Mouse (Mus musculus) gastrocnemius, adult 2 months (tissue): ENCODE measurements at regions not wholly inside any gene's neighbourhood (a gene's known extent, or its start where the extent isn't known, plus 50 kb on each side); places are given as distances from the start of the nearest gene placed in this dataset. TPM values are rescaled to one million over a fixed set of nuclear protein-coding genes. Genes with fewer than 3 reads are reported as not detected.

Experiments
- DNase-seq: peaks from one replicate; pipeline ENCODE4 v3.0.0; 2022
- H3K27ac ChIP-seq: fragments of 200-600 bp; 2 replicates; pipeline ENCODE4 v1.8.1; 2022; ENCODE audit warnings: mild to moderate bottlenecking
- H3K4me3 ChIP-seq: fragments of 200-600 bp; 2 replicates; pipeline ENCODE4 v1.8.1; 2022; ENCODE audit warnings: mild to moderate bottlenecking, moderate library complexity
- CTCF ChIP-seq: fragments of 200-600 bp; IDR thresholded peaks from 2 replicates; pipeline ENCODE4 v1.8.1; 2022; ENCODE audit warnings: antibody characterized with exemption, mild to moderate bottlenecking, moderate library complexity
- intact Hi-C: fragments of 180-260 bp; cut with DNase I; formaldehyde crosslinking; loops from one replicate; pipeline ENCODE4 v1.15.1; 2025
- microRNA-seq: library from miRNA; unstranded; fragments of <30 nt; microRNA quantifications from one replicate; pipeline ENCODE4 v1.2.0, GENCODE M21; 2021

- intact Hi-C loops = no loop called here
- H3K27ac ChIP-seq = no peak overlapping the region
- DNase-seq = no peak
- no peak for TF ChIP-seq CTCF
- H3K4me3 ChIP-seq = no peak overlapping the region
Measured at GRCm38 (mm10) chr4:67547957-67548356, 720.6 kb downstream of the Tlr4 start.

GRCm38 (mm10) chr4:67553511-67553910 lies 726.1 kb downstream of the Tlr4 start:
- intact Hi-C loops = no loop called here
- no peak for DNase-seq
- TF ChIP-seq CTCF = no peak
- no peak overlapping the region for H3K4me3 ChIP-seq
- H3K27ac ChIP-seq = no peak overlapping the region

- DNase-seq = no peak
- intact Hi-C loops = no loop called here
- Histone ChIP-seq H3K27ac (no peak overlapping the region), H3K4me3 (no peak overlapping the region)
- TF ChIP-seq CTCF = no peak
Measured at GRCm38 (mm10) chr4:67574816-67575215, 747.4 kb downstream of the Tlr4 start.

- intact Hi-C loops = no loop called here
- no peak for TF ChIP-seq CTCF
Measured at GRCm38 (mm10) chr4:67589501-67589900, 762.1 kb downstream of the Tlr4 start.

GRCm38 (mm10) chr4:67589976-67590727 lies 762.8 kb downstream of the Tlr4 start:
- Histone ChIP-seq H3K27ac (no peak overlapping the region), H3K4me3 (no peak overlapping the region)
- intact Hi-C loops = no loop called here
- TF ChIP-seq CTCF = no peak
- DNase-seq = no peak

More at GRCm38 (mm10) chr4:67589501-67589900, 762.1 kb downstream of the Tlr4 start:
- Histone ChIP-seq H3K27ac (no peak overlapping the region), H3K4me3 (no peak overlapping the region)
- DNase-seq = no peak

GRCm38 (mm10) chr4:67607166-67607565 lies 779.8 kb downstream of the Tlr4 start:
- no peak for TF ChIP-seq CTCF
- Histone ChIP-seq H3K4me3 (no peak overlapping the region), H3K27ac (no peak overlapping the region)
- intact Hi-C loops = no loop called here
- DNase-seq = no peak

GRCm38 (mm10) chr4:67614486-67615067 lies 787.2 kb downstream of the Tlr4 start:
- Histone ChIP-seq H3K27ac (no peak overlapping the region), H3K4me3 (no peak overlapping the region)
- TF ChIP-seq CTCF = no peak
- DNase-seq = no peak
- intact Hi-C loops = no loop called here

GRCm38 (mm10) chr4:67626641-67627040 lies 799.3 kb downstream of the Tlr4 start:
- intact Hi-C loops = no loop called here
- Histone ChIP-seq H3K27ac (no peak overlapping the region), H3K4me3 (no peak overlapping the region)
- no peak for TF ChIP-seq CTCF
- DNase-seq = no peak

GRCm38 (mm10) chr4:67646090-67646489 lies 818.7 kb downstream of the Tlr4 start:
- H3K4me3 ChIP-seq = no peak overlapping the region
- intact Hi-C loops = no loop called here
- no peak for TF ChIP-seq CTCF
- no peak overlapping the region for H3K27ac ChIP-seq
- no peak for DNase-seq

- Histone ChIP-seq H3K27ac (no peak overlapping the region), H3K4me3 (no peak overlapping the region)
- DNase-seq = no peak
- intact Hi-C loops = no loop called here
- TF ChIP-seq CTCF = no peak
Measured at GRCm38 (mm10) chr4:67662122-67662521, 834.7 kb downstream of the Tlr4 start.

GRCm38 (mm10) chr4:67673961-67674360 lies 846.6 kb downstream of the Tlr4 start:
- Histone ChIP-seq H3K27ac (no peak overlapping the region), H3K4me3 (no peak overlapping the region)
- no peak for DNase-seq
- no peak for TF ChIP-seq CTCF
- intact Hi-C loops = no loop called here

GRCm38 (mm10) chr4:67677589-67677988 lies 850.2 kb downstream of the Tlr4 start:
- no peak for DNase-seq
- Histone ChIP-seq H3K27ac (no peak overlapping the region), H3K4me3 (no peak overlapping the region)
- TF ChIP-seq CTCF = no peak
- intact Hi-C loops = no loop called here

- no peak for DNase-seq
- TF ChIP-seq CTCF = no peak
- H3K4me3 ChIP-seq = no peak overlapping the region
- H3K27ac ChIP-seq = no peak overlapping the region
- intact Hi-C loops = no loop called here
Measured at GRCm38 (mm10) chr4:67698438-67698837, 871.1 kb downstream of the Tlr4 start.

Small RNA genes in the stretch of these regions (microRNA-seq; reads per million reads assigned to microRNA genes)
- gene Gm44497 = not detected
